Mouse (Mus musculus) kidney, postnatal 0 days (tissue): ENCODE results near the gene Arrb2. TPM values are rescaled to one million over a fixed set of nuclear protein-coding genes. Genes with fewer than 3 reads are reported as not detected.

ENCODE experiments used
- ATAC-seq: fragments of 200-750 bp; cut with Nextera tagmentation; replicated peaks from 2 replicates; pipeline ENCODE4 v1.8.0; 2017; ENCODE audit warnings: low read depth, moderate number of reproducible peaks, moderate TSS enrichment, moderate library complexity; ENCODE audit not compliant: low FRiP score
- DNase-seq: peaks from one replicate; pipeline ENCODE4 v3.0.0-alpha.2; 2016; ENCODE audit warnings: low spot score
- H3K27ac ChIP-seq: fragments of 300-500 bp; sonication (generic); 2 replicates; pipeline ENCODE4 v1.5.1; 2014; ENCODE audit warnings: mild to moderate bottlenecking
- H3K27me3 ChIP-seq: fragments of 300-500 bp; sonication (generic); 2 replicates; pipeline ENCODE4 v1.6.1; 2014; ENCODE audit warnings: low read length, mixed read lengths; ENCODE audit not compliant: insufficient read depth
- H3K36me3 ChIP-seq: fragments of 300-500 bp; sonication (generic); 2 replicates; pipeline ENCODE4 v1.6.1; 2014; ENCODE audit warnings: low read length, mixed read lengths; ENCODE audit not compliant: insufficient read depth
- H3K4me1 ChIP-seq: fragments of 300-500 bp; sonication (generic); replicated peaks from 2 replicates; pipeline ENCODE4 v1.6.1; 2014; ENCODE audit warnings: antibody characterized with exemption, low read length, mixed read lengths; ENCODE audit not compliant: insufficient read depth
- H3K4me2 ChIP-seq: fragments of 300-500 bp; sonication (generic); 2 replicates; pipeline ENCODE4 v1.6.1; 2014; ENCODE audit warnings: mild to moderate bottlenecking, low read length, moderate library complexity, mixed read lengths
- H3K4me3 ChIP-seq: fragments of 300-500 bp; sonication (generic); replicated peaks from 2 replicates; pipeline ENCODE4 v1.5.1; 2014; ENCODE audit warnings: low read depth, low read length
- H3K9ac ChIP-seq: fragments of 300-500 bp; sonication (generic); 2 replicates; pipeline ENCODE4 v1.6.1; 2014; ENCODE audit warnings: low read depth, low read length
- H3K9me3 ChIP-seq: fragments of 300-500 bp; sonication (generic); replicated peaks from 2 replicates; pipeline ENCODE4 v1.6.1; 2016; ENCODE audit warnings: low read length, inconsistent platforms, mixed read lengths
- CTCF ChIP-seq: IDR thresholded peaks from 2 replicates; pipeline ENCODE4 v1.5.1; 2016; ENCODE audit warnings: antibody characterized with exemption, low read depth, mild to moderate bottlenecking, moderate library complexity
- WGBS: fragments of 180-500 bp; shearing (Covaris S2); extraction: QIAGEN DNeasy Blood & Tissue Kit; methylation state at CpG from one replicate; pipeline ENCODE4 v1.1.7; 2014; 5-methylcytosine and 5-hydroxymethylcytosine counted together
- microRNA-seq: library from miRNA; unstranded; fragments of <30 nt; microRNA quantifications from one replicate; pipeline ENCODE4, GENCODE M21; 2016
- polyA plus RNA-seq: library from polyadenylated mRNA; unstranded; fragments of >200 nt; fragmentation: Nextera tagmentation; extraction: Ambion mirVana; gene quantifications from 2 replicates; pipeline ENCODE4 v1.2.1, GENCODE M21; 2015

Arrb2 gene
- polyA plus RNA-seq, 1 experiment from 2014 or later: 13.5 TPM

- Histone ChIP-seq H3K9ac (no peak overlapping the region), H3K27ac (peak overlapping the region; percentile 60), H3K4me2 (no peak overlapping the region; the same call in 1 of the 2 replicates), H3K4me1 (no peaks in the 10 kb centered on the region), H3K36me3 (no peaks in the 10 kb centered on the region), H3K9me3 (no peaks in the 10 kb centered on the region), H3K4me3 (no peak overlapping the region), H3K27me3 (no peaks in the 10 kb centered on the region)
- ATAC-seq (peak; percentile 85), DNase-seq (peak; percentile 50)
- no peak for TF ChIP-seq CTCF
- 43% methylated on average over 12 of the region's 12 CpGs for WGBS
Measured at GRCm38 (mm10) chr11:70474872-70475534, 42.6 kb downstream of the Arrb2 start.

- 45% methylated on average over 2 of the region's 2 CpGs for WGBS
- no peaks in the 10 kb centered on the region for H3K4me1 ChIP-seq
- DNase-seq: peak; percentile 74
- ATAC-seq: no peak
- no peak overlapping the region for H3K4me2 ChIP-seq
- H3K9ac ChIP-seq: no peak overlapping the region
- no peak overlapping the region for H3K4me3 ChIP-seq
- H3K27me3 ChIP-seq: no peaks in the 10 kb centered on the region
- H3K9me3 ChIP-seq: no peaks in the 10 kb centered on the region
- no peaks in the 10 kb centered on the region for H3K36me3 ChIP-seq
- TF ChIP-seq CTCF: no peak
- no peak overlapping the region for H3K27ac ChIP-seq
Measured at GRCm38 (mm10) chr11:70485498-70485897, 53.1 kb downstream of the Arrb2 start.

- no peaks in the 10 kb centered on the region for H3K27me3 ChIP-seq
- no peaks in the 10 kb centered on the region for H3K4me1 ChIP-seq
- no peaks in the 10 kb centered on the region for H3K36me3 ChIP-seq
- H3K9ac ChIP-seq: no peak overlapping the region
- H3K9me3 ChIP-seq: no peaks in the 10 kb centered on the region
- ATAC-seq (no peak), DNase-seq (no peak)
- H3K27ac ChIP-seq: no peak overlapping the region
- no peak overlapping the region for H3K4me2 ChIP-seq
- no peak overlapping the region for H3K4me3 ChIP-seq
- 43% methylated on average over 4 of the region's 4 CpGs for WGBS
- TF ChIP-seq CTCF: no peak
Measured at GRCm38 (mm10) chr11:70487816-70488215, 55.4 kb downstream of the Arrb2 start.

- Histone ChIP-seq H3K4me1 (no peaks in the 10 kb centered on the region), H3K36me3 (no peaks in the 10 kb centered on the region), H3K4me3 (no peak overlapping the region), H3K9me3 (no peaks in the 10 kb centered on the region), H3K9ac (no peak overlapping the region), H3K27ac (no peak overlapping the region), H3K27me3 (no peaks in the 10 kb centered on the region), H3K4me2 (no peak overlapping the region)
- no peak for DNase-seq
- 80% methylated on average over 3 of the region's 3 CpGs for WGBS
- no peak for ATAC-seq
- no peak for TF ChIP-seq CTCF
Measured at GRCm38 (mm10) chr11:70489138-70489537, 56.7 kb downstream of the Arrb2 start.

GRCm38 (mm10) chr11:70489684-70490083, 57.2 kb downstream of the Arrb2 start:
- no peak for TF ChIP-seq CTCF
- ATAC-seq (no peak), DNase-seq (no peak)
- 83% methylated on average over 6 of the region's 6 CpGs for WGBS
- H3K4me1 ChIP-seq: no peaks in the 10 kb centered on the region
- no peak overlapping the region for H3K9ac ChIP-seq
- no peak overlapping the region for H3K27ac ChIP-seq
- no peak overlapping the region for H3K4me3 ChIP-seq
- no peak overlapping the region for H3K4me2 ChIP-seq
- no peaks in the 10 kb centered on the region for H3K36me3 ChIP-seq
- no peaks in the 10 kb centered on the region for H3K27me3 ChIP-seq
- no peaks in the 10 kb centered on the region for H3K9me3 ChIP-seq

Small RNA genes within 50 kb of the gene (microRNA-seq; reads per million reads assigned to microRNA genes)
- gene Mir7115: not detected

Other genes with a start within 250 kb of the Arrb2 start
- gene Slc16a11, start 219.9 kb upstream of the Arrb2 start, polyA plus RNA-seq: 11.2 and 12.6 TPM in 2 replicates
- 20.6 and 21.4 TPM in 2 replicates for gene Slc16a13, start 211.6 kb upstream of the Arrb2 start, polyA plus RNA-seq
- 22.0 TPM in 2 replicates for gene Bcl6b, start 202.8 kb upstream of the Arrb2 start, polyA plus RNA-seq
- gene 0610010K14Rik, start 194.7 kb upstream of the Arrb2 start, polyA plus RNA-seq: 147 and 150 TPM in 2 replicates
- gene Gm21988, start 192.8 kb upstream of the Arrb2 start, polyA plus RNA-seq: 15.6 and 15.9 TPM in 2 replicates
- gene Rnasek, start 192.8 kb upstream of the Arrb2 start, polyA plus RNA-seq: 455 and 492 TPM in 2 replicates
- gene Alox12, start 177.3 kb upstream of the Arrb2 start, polyA plus RNA-seq: 3.8 and 4.0 TPM in 2 replicates
- gene Alox12e, start 110.0 kb upstream of the Arrb2 start, polyA plus RNA-seq: 0.10 and 0.16 TPM in 2 replicates
- 2.3 and 2.4 TPM in 2 replicates for gene Alox15, start 80.6 kb upstream of the Arrb2 start, polyA plus RNA-seq
- gene Pelp1, start 22.6 kb upstream of the Arrb2 start, polyA plus RNA-seq: 18.8 and 20.2 TPM in 2 replicates
- gene Med11, start 19.3 kb downstream of the Arrb2 start, polyA plus RNA-seq: 33.5 and 38.3 TPM in 2 replicates
- 0.82 and 1.5 TPM in 2 replicates for gene Zmynd15, start 26.8 kb downstream of the Arrb2 start, polyA plus RNA-seq
- 16.7 and 17.6 TPM in 2 replicates for gene Cxcl16, start 27.3 kb downstream of the Arrb2 start, polyA plus RNA-seq
- 0.84 and 1.5 TPM in 2 replicates for gene Tm4sf5, start 72.6 kb downstream of the Arrb2 start, polyA plus RNA-seq
- 0.57 and 0.66 TPM in 2 replicates for gene Vmo1, start 82.0 kb downstream of the Arrb2 start, polyA plus RNA-seq
- 0.56 and 0.87 TPM in 2 replicates for gene Gltpd2, start 86.6 kb downstream of the Arrb2 start, polyA plus RNA-seq
- 686 and 703 TPM in 2 replicates for gene Psmb6, start 92.7 kb downstream of the Arrb2 start, polyA plus RNA-seq
- not detected in 2 replicates for gene Gm40193, start 100.3 kb downstream of the Arrb2 start, polyA plus RNA-seq
- 6.7 and 7.2 TPM in 2 replicates for gene Pld2, start 107.4 kb downstream of the Arrb2 start, polyA plus RNA-seq
- gene Mink1, start 130.2 kb downstream of the Arrb2 start, polyA plus RNA-seq: 11.5 and 12.1 TPM in 2 replicates
- gene 4930544D05Rik, start 183.2 kb downstream of the Arrb2 start, polyA plus RNA-seq: not detected in 2 replicates
- gene Chrne, start 186.6 kb downstream of the Arrb2 start, polyA plus RNA-seq: 0.25 and 0.29 TPM in 2 replicates
- gene Gp1ba, start 206.5 kb downstream of the Arrb2 start, polyA plus RNA-seq: 0.16 and 0.19 TPM in 2 replicates
- gene Rnf167, start 214.6 kb downstream of the Arrb2 start, polyA plus RNA-seq: 109 and 113 TPM in 2 replicates
- gene Slc25a11, start 214.8 kb downstream of the Arrb2 start, polyA plus RNA-seq: 227 and 239 TPM in 2 replicates
- gene Pfn1, start 222.0 kb downstream of the Arrb2 start, polyA plus RNA-seq: 1,513 and 1,569 TPM in 2 replicates
- gene Eno3, start 224.6 kb downstream of the Arrb2 start, polyA plus RNA-seq: 9.7 and 10.0 TPM in 2 replicates
- gene Spag7, start 236.8 kb downstream of the Arrb2 start, polyA plus RNA-seq: 91.5 and 102 TPM in 2 replicates